Mouse (Mus musculus) olfactory bulb, adult 2 months (tissue): ENCODE results near the gene Tnfsf18. TPM values are rescaled to one million over a fixed set of nuclear protein-coding genes. Genes with fewer than 3 reads are reported as not detected.

Experiments used
- H3K27ac ChIP-seq: fragments of 200-500 bp; 2 replicates; pipeline ENCODE4 v1.5.1; 2012; ENCODE audit warnings: low read depth, low read length; ENCODE audit not compliant: insufficient read depth
- H3K4me1 ChIP-seq: fragments of 200-500 bp; 2 replicates; pipeline ENCODE4 v1.6.1; 2012; ENCODE audit warnings: low read length; ENCODE audit not compliant: control insufficient read depth, insufficient read depth
- H3K4me3 ChIP-seq: fragments of 200-500 bp; 2 replicates; pipeline ENCODE4 v1.5.1; 2012; ENCODE audit warnings: mild to moderate bottlenecking, low read depth, low read length, moderate library complexity; ENCODE audit not compliant: insufficient read depth
- CTCF ChIP-seq: fragments of 200-500 bp; IDR thresholded peaks from 2 replicates; pipeline ENCODE4 v1.5.1; 2012; ENCODE audit warnings: low read depth, mild to moderate bottlenecking, low read length, moderate library complexity; ENCODE audit not compliant: insufficient read depth
- POLR2A ChIP-seq: fragments of 200-500 bp; IDR thresholded peaks from 2 replicates; pipeline ENCODE4 v1.6.1; 2012; ENCODE audit warnings: mild to moderate bottlenecking, low read depth, low read length, moderate library complexity; ENCODE audit not compliant: insufficient read depth
- WGBS: fragments of 180-500 bp; shearing (Covaris S2); methylation state at CpG from one replicate; pipeline ENCODE4 v1.1.7; 2018; 5-methylcytosine and 5-hydroxymethylcytosine counted together
- polyA plus RNA-seq: library from polyadenylated mRNA; stranded (reverse); fragments of >200 nt; gene quantifications from 2 replicates; pipeline ENCODE4 v1.2.4, GENCODE M21; 2012; ENCODE audit warnings: low replicate concordance; ENCODE audit not compliant: missing spikeins, insufficient read depth, insufficient read length

Gene Tnfsf18
- polyA plus RNA-seq = not detected in 2 replicates

DNA sequence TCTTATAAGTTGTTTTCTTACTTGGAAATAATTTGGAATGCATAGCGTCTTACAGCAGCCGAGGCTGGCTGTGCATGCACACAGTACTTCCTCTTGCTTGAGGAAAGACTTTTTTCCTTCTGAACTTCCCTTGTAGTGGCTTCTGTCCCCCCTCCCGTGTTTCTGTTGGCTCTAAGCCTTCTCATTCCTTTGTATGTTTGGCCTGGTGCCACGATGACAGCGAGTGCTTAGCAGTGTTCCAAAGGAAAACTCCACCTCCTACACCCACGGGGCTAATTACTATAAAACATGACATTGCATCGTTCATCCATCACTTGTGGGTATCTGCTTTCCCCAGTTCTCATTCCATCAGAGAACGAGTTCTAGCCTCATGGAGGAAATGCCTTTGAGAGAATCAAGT is at the start of gene Tnfsf18:
Gene Tnfsf18, plus strand, starts transcription at position 313 of the 400 bp plus-strand sequence.
- Histone ChIP-seq H3K4me3 (no peak within 1 kb of the TSS), H3K27ac (no peak within 1 kb of the TSS), H3K4me1 (no peaks in the 10 kb centered on the region)
- 8% methylated on average over 8 of the region's 8 CpGs for WGBS
- TF ChIP-seq POLR2A (no peak), CTCF (no peak)

GRCm38 (mm10) chr1:161444858-161445257 is 49.6 kb upstream of the Tnfsf18 start:
- WGBS = 75% methylated on average over 7 of the region's 7 CpGs
- no peak overlapping the region for H3K4me3 ChIP-seq
- TF ChIP-seq CTCF = no peak
- TF ChIP-seq POLR2A = no peak
- no peak overlapping the region for H3K27ac ChIP-seq
- no peaks in the 10 kb centered on the region for H3K4me1 ChIP-seq

GRCm38 (mm10) chr1:161451683-161452245 is 42.7 kb upstream of the Tnfsf18 start:
- 54% methylated on average over 3 of the region's 3 CpGs for WGBS
- TF ChIP-seq POLR2A = no peak
- Histone ChIP-seq H3K27ac (no peak overlapping the region), H3K4me3 (no peak overlapping the region), H3K4me1 (no peaks in the 10 kb centered on the region)

- TF ChIP-seq CTCF = no peak
- no peak for TF ChIP-seq POLR2A
- Histone ChIP-seq H3K27ac (no peak overlapping the region), H3K4me1 (no peaks in the 10 kb centered on the region), H3K4me3 (no peak overlapping the region)
- 95% methylated on average over 1 of the region's 1 CpGs for WGBS
Observed at GRCm38 (mm10) chr1:161452250-161452649, 42.2 kb upstream of the Tnfsf18 start.

GRCm38 (mm10) chr1:161463388-161464085 is 30.9 kb upstream of the Tnfsf18 start:
- H3K4me3 ChIP-seq = no peak overlapping the region
- H3K4me1 ChIP-seq = no peaks in the 10 kb centered on the region
- 68% methylated on average over 2 of the region's 2 CpGs for WGBS
- no peak overlapping the region for H3K27ac ChIP-seq
- TF ChIP-seq CTCF (no peak), POLR2A (no peak)

GRCm38 (mm10) chr1:161477221-161477620 is 17.2 kb upstream of the Tnfsf18 start:
- H3K4me3 ChIP-seq = no peak overlapping the region
- 91% methylated on average over 3 of the region's 3 CpGs for whole genome bisulfite sequencing
- H3K27ac ChIP-seq = no peak overlapping the region
- TF ChIP-seq CTCF = no peak
- no peak for TF ChIP-seq POLR2A
- H3K4me1 ChIP-seq = no peaks in the 10 kb centered on the region

GRCm38 (mm10) chr1:161479854-161480253 is 14.6 kb upstream of the Tnfsf18 start:
- no peaks in the 10 kb centered on the region for H3K4me1 ChIP-seq
- no peak overlapping the region for H3K27ac ChIP-seq
- 91% methylated on average over 1 of the region's 1 CpGs for WGBS
- TF ChIP-seq POLR2A (no peak), CTCF (no peak)
- H3K4me3 ChIP-seq = no peak overlapping the region

- no peak overlapping the region for H3K27ac ChIP-seq
- no peak overlapping the region for H3K4me3 ChIP-seq
- no peak for TF ChIP-seq POLR2A
- no peak for TF ChIP-seq CTCF
- no peaks in the 10 kb centered on the region for H3K4me1 ChIP-seq
- WGBS = 87% methylated on average over 3 of the region's 3 CpGs
Observed at GRCm38 (mm10) chr1:161482211-161482610, 12.2 kb upstream of the Tnfsf18 start.

GRCm38 (mm10) chr1:161487069-161487468 is 7.4 kb upstream of the Tnfsf18 start:
- TF ChIP-seq CTCF (no peak), POLR2A (no peak)
- WGBS = 67% methylated on average over 5 of the region's 5 CpGs
- H3K27ac ChIP-seq = no peak overlapping the region
- H3K4me3 ChIP-seq = no peak overlapping the region
- no peaks in the 10 kb centered on the region for H3K4me1 ChIP-seq
